Mouse (Mus musculus): Measurements from ENCODE around the gene Ankrd22. TPM values are rescaled to one million over a fixed set of nuclear protein-coding genes. Genes with fewer than 3 reads are reported as not detected.

The Ankrd22 gene
- not detected in 2 replicates for polyA plus RNA-seq (2012; ENCODE audit: insufficient read depth, insufficient read length, missing spikeins)

DNA sequence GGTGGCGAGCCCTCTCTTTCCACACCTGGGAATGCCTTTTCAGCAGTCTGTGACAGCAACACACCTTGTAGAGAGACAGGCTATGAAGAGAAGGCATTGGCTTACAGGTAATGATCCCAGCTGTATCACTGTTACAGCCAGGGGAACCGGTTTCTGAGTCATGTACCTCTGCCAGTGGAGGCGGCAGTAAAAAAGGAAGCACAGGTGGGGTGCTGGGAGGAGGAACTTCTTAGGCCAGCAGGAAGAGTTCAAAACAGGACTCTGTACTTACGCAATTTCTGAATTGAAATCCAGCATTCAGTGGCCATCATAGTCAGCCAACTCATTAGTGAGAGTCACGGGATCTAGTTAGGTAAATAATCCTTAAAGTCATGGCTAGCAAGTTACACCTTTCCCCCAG is at the start of gene Ankrd22:
Gene Ankrd22, minus strand, starts transcription at position 163 of the 400 bp plus-strand sequence.
- Histone ChIP-seq H3K4me1 (ENCODE audit: control insufficient read depth, insufficient read depth, low read length) (peaks cover 17% of the 10 kb centered on the region), H3K27ac (ENCODE audit: insufficient read depth, low read depth, low read length) (no peak within 1 kb of the TSS), H3K4me3 (ENCODE audit: insufficient read depth, low read length) (no peak within 1 kb of the TSS)
- no peak for TF ChIP-seq CTCF (IDR thresholded peaks at IDR 0.05; ENCODE audit: low read depth, low read length)
- no peak for TF ChIP-seq POLR2A (IDR thresholded peaks at IDR 0.05; ENCODE audit: borderline replicate concordance, low read depth, low read length)

DNA sequence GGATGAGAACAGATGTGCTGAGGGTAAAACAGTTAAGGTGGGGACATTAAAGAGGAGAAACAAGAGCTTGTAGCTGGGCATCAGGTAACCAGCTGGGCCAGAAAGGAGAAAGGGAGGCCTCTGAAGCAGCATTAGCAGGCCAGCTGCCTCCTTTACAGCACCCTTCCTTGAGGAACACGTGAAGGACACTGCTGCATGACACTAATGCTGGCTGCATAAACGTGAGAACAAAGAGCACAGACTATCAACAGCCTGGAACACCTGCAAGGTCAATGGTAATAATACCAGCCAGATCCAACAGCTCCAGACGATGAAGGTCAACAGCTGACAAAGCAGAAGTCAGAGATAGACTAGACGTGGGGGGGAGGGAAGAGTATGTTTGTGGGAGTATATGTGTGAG is 48.3 kb upstream of the Ankrd22 start:
- no peak overlapping the region for H3K4me3 ChIP-seq (ENCODE audit: insufficient read depth, low read length)
- TF ChIP-seq POLR2A (IDR thresholded peaks at IDR 0.05; ENCODE audit: borderline replicate concordance, low read depth, low read length): no peak
- TF ChIP-seq CTCF (IDR thresholded peaks at IDR 0.05; ENCODE audit: low read depth, low read length): no peak
- peaks cover 48% of the 10 kb centered on the region for H3K4me1 ChIP-seq (ENCODE audit: control insufficient read depth, insufficient read depth, low read length)
- no peak overlapping the region for H3K27ac ChIP-seq (ENCODE audit: insufficient read depth, low read depth, low read length)

DNA sequence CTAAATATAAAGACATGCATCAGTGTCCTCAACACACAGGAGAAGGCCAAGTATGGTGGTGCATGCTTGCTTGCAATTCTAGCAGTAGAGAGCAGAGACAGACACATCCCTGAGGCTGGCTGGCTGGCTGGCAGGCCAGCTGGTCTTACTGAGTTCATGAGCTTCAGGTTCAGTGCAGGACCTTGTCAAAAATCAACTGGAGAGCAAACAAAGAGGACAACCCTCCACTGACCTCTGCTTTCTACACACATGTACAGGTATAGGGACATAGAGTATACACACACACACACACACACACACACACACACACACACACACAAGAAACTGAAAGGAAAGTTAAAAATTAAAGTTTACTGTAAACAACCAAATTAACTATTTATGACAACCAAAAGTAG is 47.4 kb upstream of the Ankrd22 start:
- Histone ChIP-seq H3K27ac (ENCODE audit: insufficient read depth, low read depth, low read length) (no peak overlapping the region), H3K4me3 (ENCODE audit: insufficient read depth, low read length) (no peak overlapping the region)

DNA sequence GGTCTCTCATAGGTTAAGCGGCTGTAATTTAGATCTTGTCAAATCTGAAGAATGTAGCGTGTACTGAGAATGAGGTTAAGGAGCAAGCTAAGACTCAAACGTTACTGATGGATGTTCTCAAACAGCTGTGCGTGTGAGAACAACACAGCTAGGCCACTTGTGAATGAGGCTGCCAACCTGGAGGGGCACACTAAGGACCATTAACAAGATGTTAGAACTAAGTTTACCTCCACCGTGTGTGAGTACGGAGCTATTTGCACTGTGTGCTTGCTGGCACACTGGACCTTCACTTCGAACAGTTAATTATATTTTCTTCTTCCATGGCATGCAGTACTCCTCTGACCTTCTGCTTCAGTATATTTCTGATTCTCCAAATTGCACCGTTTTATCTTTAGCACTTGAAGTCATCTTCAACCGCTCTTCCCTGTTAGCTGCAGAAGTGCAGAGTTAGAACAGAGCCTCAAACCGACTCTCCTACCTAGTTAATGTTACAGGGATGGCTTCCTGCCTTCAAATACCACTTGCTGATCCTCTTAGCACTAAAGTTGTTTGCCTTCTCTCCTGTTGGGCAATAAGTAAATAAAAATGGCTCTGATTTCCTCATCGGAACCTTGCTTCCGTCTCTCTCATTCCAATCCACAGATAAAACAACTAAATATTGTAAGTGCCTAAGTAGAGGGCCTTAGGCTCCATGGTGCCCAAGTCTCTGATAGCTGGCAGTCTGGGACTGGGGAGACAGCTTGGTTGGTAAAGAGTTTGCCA is 46.8 kb upstream of the Ankrd22 start:
- Histone ChIP-seq H3K4me1 (ENCODE audit: control insufficient read depth, insufficient read depth, low read length) (peaks cover 38% of the 10 kb centered on the region), H3K4me3 (ENCODE audit: insufficient read depth, low read length) (no peak overlapping the region), H3K27ac (ENCODE audit: insufficient read depth, low read depth, low read length) (no peak overlapping the region)
- TF ChIP-seq CTCF (IDR thresholded peaks at IDR 0.05; ENCODE audit: low read depth, low read length) (no peak), POLR2A (IDR thresholded peaks at IDR 0.05; ENCODE audit: borderline replicate concordance, low read depth, low read length) (no peak)

More for the DNA sequence above, 47.4 kb upstream of the Ankrd22 start:
- peaks cover 43% of the 10 kb centered on the region for H3K4me1 ChIP-seq (ENCODE audit: control insufficient read depth, insufficient read depth, low read length)
- TF ChIP-seq POLR2A (IDR thresholded peaks at IDR 0.05; ENCODE audit: borderline replicate concordance, low read depth, low read length) (no peak), CTCF (IDR thresholded peaks at IDR 0.05; ENCODE audit: low read depth, low read length) (no peak)

DNA sequence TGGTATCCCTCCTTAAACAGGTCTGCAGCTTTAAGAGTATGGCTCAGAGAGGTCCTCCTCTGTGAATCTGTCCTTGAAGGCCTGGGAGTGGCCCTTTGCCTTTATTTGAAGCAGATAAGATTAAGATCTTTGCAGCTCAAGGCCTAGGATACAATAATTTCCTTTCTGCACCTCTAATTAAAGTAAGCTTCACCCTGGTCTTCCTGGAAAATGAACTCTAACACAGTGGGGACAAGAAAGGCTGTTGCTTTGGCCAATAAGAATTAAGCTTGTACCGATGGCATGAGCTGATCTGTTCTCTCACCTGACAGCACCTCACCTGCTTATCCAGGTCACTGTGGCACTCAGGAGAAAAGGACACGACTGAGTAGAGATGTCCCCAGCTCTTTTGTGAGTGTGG is 45.0 kb upstream of the Ankrd22 start:
- H3K27ac ChIP-seq (ENCODE audit: insufficient read depth, low read depth, low read length): no peak overlapping the region
- peaks cover 38% of the 10 kb centered on the region for H3K4me1 ChIP-seq (ENCODE audit: control insufficient read depth, insufficient read depth, low read length)
- TF ChIP-seq POLR2A (IDR thresholded peaks at IDR 0.05; ENCODE audit: borderline replicate concordance, low read depth, low read length): no peak
- no peak for TF ChIP-seq CTCF (IDR thresholded peaks at IDR 0.05; ENCODE audit: low read depth, low read length)
- no peak overlapping the region for H3K4me3 ChIP-seq (ENCODE audit: insufficient read depth, low read length)

DNA sequence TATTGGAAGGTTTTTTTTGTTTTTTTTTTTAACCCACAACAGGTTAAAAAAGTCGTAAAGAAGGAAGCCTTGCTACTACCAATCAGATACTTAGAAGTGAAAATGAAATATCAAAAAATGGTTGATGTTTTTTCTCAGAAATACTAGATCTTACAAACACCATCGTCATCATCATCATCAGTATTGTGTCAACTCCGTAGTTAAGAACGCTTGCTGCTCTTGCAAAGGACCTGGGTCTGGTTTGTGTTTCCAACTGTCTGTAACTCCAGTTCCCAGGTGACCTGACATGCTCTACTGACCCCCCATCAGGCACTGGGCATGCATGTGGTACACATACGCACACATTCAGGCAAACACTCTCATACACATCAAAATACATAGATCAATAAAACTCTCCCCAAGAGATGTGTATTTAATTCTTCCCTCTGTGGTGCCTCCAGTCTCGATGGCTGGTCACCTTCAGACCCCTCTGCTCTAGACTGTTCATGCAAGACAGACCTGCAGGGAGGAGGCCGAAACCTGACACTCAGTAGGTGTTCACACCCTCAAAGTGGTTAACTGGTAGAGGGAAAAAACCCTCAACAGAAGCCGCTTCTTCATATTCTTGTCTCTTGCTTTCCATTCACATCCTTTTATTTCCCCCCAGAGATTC is 44.2 kb upstream of the Ankrd22 start:
- no peak for TF ChIP-seq POLR2A (IDR thresholded peaks at IDR 0.05; ENCODE audit: borderline replicate concordance, low read depth, low read length)
- no peak for TF ChIP-seq CTCF (IDR thresholded peaks at IDR 0.05; ENCODE audit: low read depth, low read length)
- Histone ChIP-seq H3K27ac (ENCODE audit: insufficient read depth, low read depth, low read length) (no peak overlapping the region), H3K4me1 (ENCODE audit: control insufficient read depth, insufficient read depth, low read length) (peaks cover 41% of the 10 kb centered on the region), H3K4me3 (ENCODE audit: insufficient read depth, low read length) (no peak overlapping the region)

DNA sequence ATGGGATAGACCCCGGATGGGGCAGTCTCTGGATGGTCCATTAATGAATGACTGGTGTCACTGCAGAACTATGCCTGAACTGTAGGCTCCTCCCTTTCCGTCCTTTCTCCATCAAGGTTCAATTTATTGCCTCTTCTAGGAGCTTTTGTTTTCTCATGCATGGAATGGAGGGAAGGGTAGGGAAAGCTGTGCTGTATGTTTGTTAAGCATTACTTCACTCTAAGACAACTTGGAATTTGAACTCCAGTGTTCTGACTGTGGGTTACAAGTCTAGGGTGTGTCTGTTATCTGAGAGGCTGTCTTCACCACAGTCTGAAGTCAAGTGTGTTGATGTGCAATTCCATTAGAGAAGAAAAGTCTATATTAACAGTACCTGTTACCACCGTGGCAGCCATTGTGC is 43.2 kb upstream of the Ankrd22 start:
- no peak overlapping the region for H3K27ac ChIP-seq (ENCODE audit: insufficient read depth, low read depth, low read length)
- no peak overlapping the region for H3K4me3 ChIP-seq (ENCODE audit: insufficient read depth, low read length)
- TF ChIP-seq POLR2A (IDR thresholded peaks at IDR 0.05; ENCODE audit: borderline replicate concordance, low read depth, low read length): no peak
- TF ChIP-seq CTCF (IDR thresholded peaks at IDR 0.05; ENCODE audit: low read depth, low read length): no peak
- peaks cover 40% of the 10 kb centered on the region for H3K4me1 ChIP-seq (ENCODE audit: control insufficient read depth, insufficient read depth, low read length)

DNA sequence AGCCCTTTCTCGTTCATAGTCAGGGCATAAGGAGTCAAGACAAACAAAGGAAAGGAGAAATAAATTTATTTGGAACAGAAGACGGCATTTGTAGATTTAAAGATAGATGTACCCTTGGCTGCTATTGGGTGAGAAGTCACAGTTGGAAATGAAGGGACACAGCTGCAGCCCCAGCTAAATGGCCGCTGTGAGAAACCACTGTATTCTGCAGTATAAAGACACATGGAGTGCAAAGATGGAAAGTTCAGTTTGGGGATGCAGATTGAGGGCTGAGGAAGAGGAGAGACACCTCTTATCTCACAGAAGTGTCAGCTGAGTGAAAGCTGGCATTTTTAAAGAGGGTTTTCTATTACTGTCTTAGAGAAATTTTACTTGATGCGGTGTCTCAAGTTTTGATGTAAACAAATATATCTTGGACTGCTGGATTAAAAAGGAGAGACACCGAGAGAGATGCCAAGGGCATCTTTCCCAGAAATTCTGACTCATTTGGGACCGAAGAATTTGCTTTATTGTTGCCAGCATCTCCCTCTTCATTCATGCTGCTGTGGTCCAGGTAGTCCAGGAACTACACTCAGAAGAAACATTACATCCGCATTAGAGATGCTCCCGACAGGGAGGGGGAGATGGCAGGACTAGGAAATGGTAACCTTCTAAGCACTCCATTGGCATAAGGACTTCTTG is 41.0 kb upstream of the Ankrd22 start:
- no peak overlapping the region for H3K4me3 ChIP-seq (ENCODE audit: insufficient read depth, low read length)
- TF ChIP-seq POLR2A (IDR thresholded peaks at IDR 0.05; ENCODE audit: borderline replicate concordance, low read depth, low read length) (no peak), CTCF (IDR thresholded peaks at IDR 0.05; ENCODE audit: low read depth, low read length) (no peak)
- H3K4me1 ChIP-seq (ENCODE audit: control insufficient read depth, insufficient read depth, low read length): peaks cover 33% of the 10 kb centered on the region
- 0 out of 2 replicates have a peak overlapping the region, but pooled peaks have one; percentile 27 for H3K27ac ChIP-seq (ENCODE audit: insufficient read depth, low read depth, low read length)

DNA sequence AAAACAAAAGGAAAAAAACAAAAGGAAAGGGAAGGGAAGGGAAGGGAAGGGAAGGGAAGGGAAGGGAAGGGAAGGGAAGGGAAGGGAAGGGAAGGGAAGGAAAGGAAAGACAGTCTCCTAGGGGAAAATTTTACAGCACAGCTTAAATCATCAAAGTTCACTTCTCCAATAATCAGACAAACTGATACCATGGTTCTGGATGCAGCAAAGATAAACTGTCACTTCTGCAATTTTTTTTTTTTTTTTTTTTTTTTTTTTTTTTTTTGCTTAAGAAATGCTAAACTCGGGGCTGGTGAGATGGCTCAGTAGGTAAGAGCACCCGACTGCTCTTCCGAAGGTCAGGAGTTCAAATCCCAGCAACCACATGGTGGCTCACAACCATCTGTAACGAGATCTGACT is 40.3 kb upstream of the Ankrd22 start:
- peak overlapping the region; percentile 26 for H3K27ac ChIP-seq (ENCODE audit: insufficient read depth, low read depth, low read length)
- H3K4me1 ChIP-seq (ENCODE audit: control insufficient read depth, insufficient read depth, low read length): peaks cover 33% of the 10 kb centered on the region
- peak overlapping the region; percentile 39 for H3K4me3 ChIP-seq (ENCODE audit: insufficient read depth, low read length)

DNA sequence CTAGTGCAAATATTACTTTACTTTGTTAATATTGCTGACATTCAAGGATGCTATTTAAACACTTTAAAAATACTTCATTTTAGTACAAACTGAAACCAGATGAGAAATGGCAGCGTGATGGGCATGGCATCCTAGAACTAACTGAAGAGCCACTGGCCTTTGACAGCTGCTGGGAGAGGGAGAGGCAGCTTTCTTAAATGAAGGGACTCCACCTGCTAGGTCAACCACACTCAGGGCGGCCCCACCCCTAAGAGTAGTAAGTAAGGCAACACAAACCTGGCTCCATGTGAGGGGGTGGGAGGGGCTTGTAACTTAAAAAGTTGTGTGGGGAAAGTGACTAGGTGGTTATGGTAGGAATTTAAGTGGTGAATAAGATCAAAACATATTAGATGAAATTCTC is 36.8 kb upstream of the Ankrd22 start:
- H3K4me1 ChIP-seq (ENCODE audit: control insufficient read depth, insufficient read depth, low read length): peaks cover 59% of the 10 kb centered on the region
- TF ChIP-seq CTCF (IDR thresholded peaks at IDR 0.05; ENCODE audit: low read depth, low read length) (no peak), POLR2A (IDR thresholded peaks at IDR 0.05; ENCODE audit: borderline replicate concordance, low read depth, low read length) (no peak)
- H3K4me3 ChIP-seq (ENCODE audit: insufficient read depth, low read length): no peak overlapping the region
- H3K27ac ChIP-seq (ENCODE audit: insufficient read depth, low read depth, low read length): 0 out of 2 replicates have a peak overlapping the region, but pooled peaks have one; percentile 12
